Mouse (Mus musculus) hindbrain, embryonic 14.5 days (tissue): Measurements from ENCODE around the gene 2410131K14Rik. TPM values are rescaled to one million over a fixed set of nuclear protein-coding genes. Genes with fewer than 3 reads are reported as not detected.

Experiments
- ATAC-seq: fragments of 200-750 bp; cut with Nextera tagmentation; 2 replicates; pipeline ENCODE4 v1.8.0; 2017; ENCODE audit warnings: moderate number of reproducible peaks, mild to moderate bottlenecking, moderate TSS enrichment, moderate library complexity; ENCODE audit not compliant: low FRiP score
- DNase-seq: peaks from one replicate; pipeline ENCODE4 v3.0.0-alpha.2; 2015; ENCODE audit warnings: low spot score
- H3K27ac ChIP-seq: fragments of 300-500 bp; sonication (generic); 2 replicates; pipeline ENCODE4 v1.5.1; 2014; ENCODE audit warnings: mild to moderate bottlenecking, moderate library complexity
- H3K27me3 ChIP-seq: fragments of 300-500 bp; sonication (generic); 2 replicates; pipeline ENCODE4 v1.6.1; 2014; ENCODE audit warnings: mild to moderate bottlenecking, low read length, mixed read lengths; ENCODE audit not compliant: control insufficient read depth, insufficient read depth
- H3K36me3 ChIP-seq: fragments of 300-500 bp; sonication (generic); replicated peaks from 2 replicates; pipeline ENCODE4 v1.6.1; 2014; ENCODE audit not compliant: control insufficient read depth, insufficient read depth
- H3K4me1 ChIP-seq: fragments of 300-500 bp; sonication (generic); replicated peaks from 2 replicates; pipeline ENCODE4 v1.6.1; 2014; ENCODE audit warnings: antibody characterized with exemption, low read length, mixed read lengths; ENCODE audit not compliant: control insufficient read depth, insufficient read depth
- H3K4me2 ChIP-seq: fragments of 300-500 bp; sonication (generic); replicated peaks from 2 replicates; pipeline ENCODE4 v1.6.1; 2014; ENCODE audit warnings: mild to moderate bottlenecking, moderate library complexity
- H3K4me3 ChIP-seq: fragments of 300-500 bp; sonication (generic); replicated peaks from 2 replicates; pipeline ENCODE4 v1.5.1; 2014; ENCODE audit warnings: mild to moderate bottlenecking, low read length
- H3K9ac ChIP-seq: fragments of 300-500 bp; sonication (generic); 2 replicates; pipeline ENCODE4 v1.6.1; 2014
- H3K9me3 ChIP-seq: fragments of 300-500 bp; sonication (generic); 2 replicates; pipeline ENCODE4 v1.6.1; 2016; ENCODE audit warnings: low read length; ENCODE audit not compliant: control insufficient read depth
- WGBS: fragments of 180-500 bp; shearing (Covaris S2); extraction: QIAGEN DNeasy Blood & Tissue Kit; methylation state at CpG from one replicate; pipeline ENCODE4 v1.1.7; 2014; 5-methylcytosine and 5-hydroxymethylcytosine counted together
- polyA plus RNA-seq: library from polyadenylated mRNA; unstranded; fragments of >200 nt; fragmentation: Nextera tagmentation; extraction: Ambion mirVana; gene quantifications from 2 replicates; pipeline ENCODE4 v1.2.1, GENCODE M21; 2014

The 2410131K14Rik gene
- polyA plus RNA-seq, 1 experiment from 2014 or later: 16.4 TPM

- 0 out of 2 replicates have a peak overlapping the region, but pooled peaks have one; percentile 3 for H3K9ac ChIP-seq
- no peak overlapping the region for H3K4me2 ChIP-seq
- no peak overlapping the region for H3K4me3 ChIP-seq
- H3K27ac ChIP-seq: peak overlapping the region; percentile 66
- DNase-seq: peak; percentile 35
- H3K36me3 ChIP-seq: peaks cover 50% of the 10 kb centered on the region
- no peaks in the 10 kb centered on the region for H3K27me3 ChIP-seq
- peak; percentile 59; the same call in 1 of the 2 replicates for ATAC-seq
- WGBS: 41% methylated on average over 9 of the region's 9 CpGs
- no peaks in the 10 kb centered on the region for H3K9me3 ChIP-seq
- H3K4me1 ChIP-seq: peaks cover 13% of the 10 kb centered on the region; the same call in 1 of the 2 replicates
Observed at GRCm38 (mm10) chr5:118223142-118223757, 21.8 kb upstream of the 2410131K14Rik start.

GRCm38 (mm10) chr5:118230071-118230611 is 14.9 kb upstream of the 2410131K14Rik start:
- no peaks in the 10 kb centered on the region for H3K9me3 ChIP-seq
- peaks cover 91% of the 10 kb centered on the region for H3K36me3 ChIP-seq
- ATAC-seq (no peak), DNase-seq (no peak)
- no peaks in the 10 kb centered on the region for H3K27me3 ChIP-seq
- H3K4me3 ChIP-seq: no peak overlapping the region
- 93% methylated on average over 13 of the region's 13 CpGs for WGBS
- H3K27ac ChIP-seq: no peak overlapping the region
- no peak overlapping the region for H3K4me2 ChIP-seq
- H3K4me1 ChIP-seq: no peaks in the 10 kb centered on the region
- no peak overlapping the region for H3K9ac ChIP-seq

GRCm38 (mm10) chr5:118236891-118237290 is 8.1 kb upstream of the 2410131K14Rik start:
- no peaks in the 10 kb centered on the region for H3K9me3 ChIP-seq
- H3K27ac ChIP-seq: no peak overlapping the region
- H3K9ac ChIP-seq: no peak overlapping the region
- H3K36me3 ChIP-seq: peaks cover 75% of the 10 kb centered on the region
- H3K27me3 ChIP-seq: no peaks in the 10 kb centered on the region
- WGBS: 82% methylated on average over 12 of the region's 12 CpGs
- no peaks in the 10 kb centered on the region for H3K4me1 ChIP-seq
- DNase-seq (no peak), ATAC-seq (no peak)
- no peak overlapping the region for H3K4me2 ChIP-seq
- H3K4me3 ChIP-seq: no peak overlapping the region

- WGBS: 91% methylated on average over 12 of the region's 12 CpGs
- no peak overlapping the region for H3K4me3 ChIP-seq
Observed at GRCm38 (mm10) chr5:118239671-118240070, 5.4 kb upstream of the 2410131K14Rik start.

GRCm38 (mm10) chr5:118245606-118246308 is 730 bp downstream of the 2410131K14Rik start:
- H3K27me3 ChIP-seq: no peaks in the 10 kb centered on the region
- H3K9me3 ChIP-seq: no peaks in the 10 kb centered on the region
- H3K9ac ChIP-seq: peak overlapping the region; percentile 69
- peak overlapping the region; percentile 78 for H3K27ac ChIP-seq
- H3K4me3 ChIP-seq: peak overlapping the region; percentile 54
- 8% methylated on average over 15 of the region's 15 CpGs for WGBS
- DNase-seq (no peak), ATAC-seq (no peak)
- H3K4me2 ChIP-seq: peak overlapping the region; percentile 84
- H3K36me3 ChIP-seq: peaks cover 29% of the 10 kb centered on the region
- H3K4me1 ChIP-seq: peaks cover 20% of the 10 kb centered on the region

More at GRCm38 (mm10) chr5:118239671-118240070, 5.4 kb upstream of the 2410131K14Rik start:
- Histone ChIP-seq H3K9me3 (no peaks in the 10 kb centered on the region), H3K27me3 (no peaks in the 10 kb centered on the region), H3K36me3 (peaks cover 59% of the 10 kb centered on the region), H3K4me1 (peaks cover 8% of the 10 kb centered on the region), H3K27ac (no peak overlapping the region), H3K4me2 (no peak overlapping the region), H3K9ac (no peak overlapping the region)
- ATAC-seq (no peak), DNase-seq (no peak)

- H3K4me2 ChIP-seq: no peak overlapping the region
- no peak overlapping the region for H3K4me3 ChIP-seq
- H3K4me1 ChIP-seq: peaks cover 20% of the 10 kb centered on the region
- no peak for ATAC-seq
- no peaks in the 10 kb centered on the region for H3K27me3 ChIP-seq
- H3K27ac ChIP-seq: no peak overlapping the region
- H3K9ac ChIP-seq: no peak overlapping the region
- peaks cover 15% of the 10 kb centered on the region for H3K36me3 ChIP-seq
- DNase-seq: no peak
- H3K9me3 ChIP-seq: no peaks in the 10 kb centered on the region
- 93% methylated on average over 8 of the region's 8 CpGs for WGBS
Observed at GRCm38 (mm10) chr5:118247378-118247777, 2.4 kb downstream of the 2410131K14Rik start.

- WGBS: 71% methylated on average over 6 of the region's 7 CpGs
- no peak overlapping the region for H3K9ac ChIP-seq
- H3K9me3 ChIP-seq: no peaks in the 10 kb centered on the region
- H3K27ac ChIP-seq: no peak overlapping the region
- H3K4me2 ChIP-seq: no peak overlapping the region
- DNase-seq: no peak
- H3K4me3 ChIP-seq: no peak overlapping the region
- H3K4me1 ChIP-seq: peaks cover 9% of the 10 kb centered on the region
- H3K36me3 ChIP-seq: peaks cover 10% of the 10 kb centered on the region
- H3K27me3 ChIP-seq: no peaks in the 10 kb centered on the region
- no peak for ATAC-seq
Observed at GRCm38 (mm10) chr5:118250987-118251386, 6.0 kb downstream of the 2410131K14Rik start.

- Histone ChIP-seq H3K27me3 (no peaks in the 10 kb centered on the region), H3K4me3 (no peak overlapping the region), H3K36me3 (peaks cover 25% of the 10 kb centered on the region), H3K9me3 (no peaks in the 10 kb centered on the region), H3K4me1 (peaks cover under 1% of the 10 kb centered on the region; the same call in 1 of the 2 replicates), H3K4me2 (no peak overlapping the region), H3K9ac (no peak overlapping the region), H3K27ac (no peak overlapping the region)
- ATAC-seq (no peak), DNase-seq (no peak)
- 85% methylated on average over 3 of the region's 3 CpGs for WGBS
Observed at GRCm38 (mm10) chr5:118253551-118253950, 8.5 kb downstream of the 2410131K14Rik start.

GRCm38 (mm10) chr5:118256981-118257380 is 12.0 kb downstream of the 2410131K14Rik start:
- Histone ChIP-seq H3K27me3 (no peaks in the 10 kb centered on the region), H3K36me3 (peaks cover 55% of the 10 kb centered on the region), H3K4me2 (no peak overlapping the region), H3K4me3 (no peak overlapping the region), H3K9me3 (no peaks in the 10 kb centered on the region), H3K4me1 (peaks cover 9% of the 10 kb centered on the region), H3K9ac (no peak overlapping the region), H3K27ac (no peak overlapping the region)
- no peak for DNase-seq
- no peak for ATAC-seq
- WGBS: 97% methylated on average over 4 of the region's 4 CpGs
